Mouse (Mus musculus): ENCODE results near the gene Ptp4a2.
"Not testable (repeated sequence)": the region's sequence is repeated elsewhere in the genome, so short reads cannot be mapped to it uniquely, and the experiment has no call there.

The Ptp4a2 gene

GRCm38 (mm10) chr4:129810798-129811604 is at the start of gene Ptp4a2:
Ptp4a2 (plus strand) TSS chr4:129811219.
- DNase-seq: peak; percentile 88

DNA sequence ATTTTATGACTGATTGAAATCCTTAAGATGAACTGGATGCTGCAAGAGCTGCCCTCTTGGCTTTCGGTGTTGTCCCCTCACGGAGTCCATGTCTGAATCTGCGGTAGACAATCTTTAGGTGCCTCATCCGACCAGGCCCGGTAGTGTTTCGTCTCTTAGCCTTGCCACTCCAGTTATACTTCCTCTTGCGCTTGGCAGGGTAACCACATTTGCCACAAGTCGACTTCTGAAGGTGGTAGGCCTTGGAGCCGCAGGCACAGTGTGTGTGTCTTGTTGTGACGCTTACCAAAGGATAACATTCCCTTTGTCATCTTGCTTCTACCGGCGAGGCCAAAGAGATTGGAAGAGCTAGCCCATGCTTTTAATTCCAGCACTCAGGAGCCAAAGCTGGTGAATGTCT is 49.4 kb upstream of the Ptp4a2 start:
- DNase-seq: peak; percentile 20

DNA sequence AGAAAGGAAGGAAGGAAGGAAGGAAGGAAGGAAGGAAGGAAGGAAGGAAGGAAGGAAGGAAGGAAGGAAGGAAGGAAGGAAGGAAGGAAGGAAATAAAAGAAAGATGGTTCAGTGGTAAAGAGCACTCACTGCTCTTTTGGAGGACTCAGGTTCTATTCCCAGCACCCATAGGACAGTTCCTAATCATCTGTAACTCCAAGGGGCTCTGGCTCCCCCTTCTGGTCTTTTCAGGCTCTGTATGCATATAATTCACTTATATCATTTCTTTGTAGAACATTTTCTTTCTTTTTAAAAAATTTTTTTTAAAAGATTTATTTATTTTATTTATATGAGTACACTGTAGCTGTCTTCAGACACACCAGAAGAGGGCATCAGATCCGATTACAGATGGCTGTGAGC is 48.5 kb upstream of the Ptp4a2 start:
- peak; percentile 31 for DNase-seq

DNA sequence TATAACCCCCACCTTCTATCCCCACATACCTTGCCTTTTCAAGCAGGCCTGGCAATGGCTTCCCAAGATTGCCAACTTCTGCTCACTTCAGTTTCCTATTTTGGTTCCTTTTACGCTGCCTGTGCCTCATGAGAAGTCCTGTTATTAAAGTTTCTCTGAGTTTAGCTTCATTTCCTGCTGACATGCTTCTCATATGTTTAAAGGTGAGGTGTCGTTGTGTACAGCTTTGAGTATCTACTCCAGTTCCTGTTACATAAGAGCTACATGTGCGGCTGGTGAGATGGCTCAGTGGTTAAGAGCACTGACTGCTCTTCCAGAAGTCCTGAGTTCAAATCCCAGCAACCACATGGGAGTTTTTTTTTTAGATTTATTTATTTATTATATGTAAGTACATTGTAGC is 45.7 kb upstream of the Ptp4a2 start:
- no peak for DNase-seq

GRCm38 (mm10) chr4:129767782-129768181 is 43.2 kb upstream of the Ptp4a2 start:
- DNase-seq: no peak

- not testable (repeated sequence) for DNase-seq
These were observed 42.3 kb upstream of the Ptp4a2 start for GRCm38 (mm10) chr4:129768742-129769141.

DNA sequence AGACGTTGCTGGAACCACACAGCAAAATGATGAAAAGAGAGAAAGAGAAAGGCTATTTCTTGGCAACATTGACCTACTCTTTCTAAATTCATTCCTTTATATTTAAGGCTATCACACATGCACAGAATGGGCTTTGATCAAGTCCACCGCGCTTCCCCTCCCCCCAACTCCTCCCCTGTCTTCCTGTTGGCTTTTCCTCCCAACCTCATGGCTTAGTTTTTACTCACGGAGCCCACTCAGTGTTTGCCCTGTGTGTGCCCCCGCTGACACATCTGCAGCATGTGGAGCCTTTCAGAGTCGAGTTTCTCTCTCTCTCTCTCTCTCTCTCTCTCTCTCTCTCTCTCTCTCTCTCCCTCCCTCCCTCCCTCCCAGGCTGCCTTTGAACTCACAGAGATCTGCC is 40.4 kb upstream of the Ptp4a2 start:
- DNase-seq: no peak

- no peak for DNase-seq
These were observed 39.7 kb upstream of the Ptp4a2 start for GRCm38 (mm10) chr4:129771314-129771671.

DNA sequence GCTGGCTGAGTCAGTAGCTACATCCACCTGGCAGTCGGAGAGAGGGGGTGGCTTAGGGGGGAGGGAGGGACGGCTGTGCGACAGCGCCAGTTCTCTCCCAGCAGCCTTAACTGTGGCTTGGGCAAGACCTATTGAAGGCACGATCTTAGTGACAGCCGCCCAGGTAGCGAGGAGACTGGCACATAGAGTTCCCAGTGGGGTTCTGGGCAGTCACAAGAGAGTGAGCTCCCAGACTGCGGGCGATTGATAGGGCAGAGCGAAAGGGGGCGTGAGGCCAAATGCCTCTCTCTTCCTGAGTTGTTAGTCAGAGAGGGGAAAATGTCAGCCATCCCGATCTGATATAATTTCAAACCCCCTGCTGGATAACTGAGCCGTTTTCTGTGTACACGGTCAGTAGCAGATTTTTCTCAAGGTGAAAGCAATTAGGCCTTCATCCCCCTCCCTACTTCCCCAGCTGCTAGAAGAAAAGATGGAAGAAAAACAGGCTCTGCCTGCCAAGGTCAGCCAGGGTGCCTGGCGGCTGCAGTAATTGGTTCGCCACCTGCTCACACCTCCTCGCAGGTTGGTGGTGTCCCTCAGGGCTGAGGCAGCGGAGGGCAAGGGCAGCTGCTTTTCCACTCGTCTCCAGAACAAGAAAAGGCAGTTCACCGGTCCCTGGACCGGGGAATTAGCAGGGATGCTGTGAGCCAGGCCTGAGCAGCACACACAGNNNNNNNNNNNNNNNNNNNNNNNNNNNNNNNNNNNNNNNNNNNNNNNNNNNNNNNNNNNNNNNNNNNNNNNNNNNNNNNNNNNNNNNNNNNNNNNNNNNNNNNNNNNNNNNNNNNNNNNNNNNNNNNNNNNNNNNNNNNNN is 39.1 kb upstream of the Ptp4a2 start:
- no peak for DNase-seq

- DNase-seq: peak; percentile 53
These were observed 28.9 kb upstream of the Ptp4a2 start for GRCm38 (mm10) chr4:129781881-129782675.

- peak; percentile 44 for DNase-seq
These were observed 28.1 kb upstream of the Ptp4a2 start for GRCm38 (mm10) chr4:129782857-129783331.

DNA sequence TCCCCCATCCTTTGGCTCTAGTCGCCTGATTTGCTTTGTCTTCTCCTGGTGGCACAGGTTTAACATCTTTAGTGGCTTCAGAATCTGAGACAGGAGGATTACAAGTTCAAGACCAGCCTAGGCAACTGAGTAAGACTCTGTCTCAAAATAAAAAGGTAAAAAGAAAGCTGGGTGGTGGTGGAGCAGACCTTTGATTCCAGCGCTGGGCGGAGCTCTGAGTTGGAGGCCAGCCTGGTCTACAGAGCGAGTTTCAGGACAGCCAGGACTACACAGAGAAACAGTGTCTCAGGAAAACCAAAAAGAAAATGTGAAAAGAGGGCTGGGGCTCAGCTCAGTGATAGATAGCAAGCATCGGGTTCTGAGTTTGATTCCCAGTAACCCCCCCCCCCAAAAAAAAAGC is 27.5 kb upstream of the Ptp4a2 start:
- DNase-seq: no peak

DNA sequence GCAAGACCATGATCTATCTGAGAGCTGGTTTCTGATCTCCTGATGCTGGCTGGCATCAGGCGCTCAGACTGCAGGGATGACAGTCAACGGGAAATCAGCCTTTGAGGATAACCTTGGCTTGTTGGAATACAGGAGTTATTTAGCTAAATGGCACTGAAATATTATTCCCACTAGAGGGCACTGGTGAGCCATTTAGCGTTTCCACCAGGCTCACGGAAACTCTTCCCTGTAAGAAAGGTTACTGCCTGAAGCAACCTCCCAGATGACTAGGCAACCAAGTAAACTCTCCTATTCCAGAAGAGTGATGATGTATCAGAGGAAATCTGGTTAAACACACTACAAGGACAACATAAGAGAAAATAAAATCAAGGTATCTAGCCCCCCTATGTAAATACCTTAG is 25.8 kb upstream of the Ptp4a2 start:
- peak; percentile 94 for DNase-seq

DNA sequence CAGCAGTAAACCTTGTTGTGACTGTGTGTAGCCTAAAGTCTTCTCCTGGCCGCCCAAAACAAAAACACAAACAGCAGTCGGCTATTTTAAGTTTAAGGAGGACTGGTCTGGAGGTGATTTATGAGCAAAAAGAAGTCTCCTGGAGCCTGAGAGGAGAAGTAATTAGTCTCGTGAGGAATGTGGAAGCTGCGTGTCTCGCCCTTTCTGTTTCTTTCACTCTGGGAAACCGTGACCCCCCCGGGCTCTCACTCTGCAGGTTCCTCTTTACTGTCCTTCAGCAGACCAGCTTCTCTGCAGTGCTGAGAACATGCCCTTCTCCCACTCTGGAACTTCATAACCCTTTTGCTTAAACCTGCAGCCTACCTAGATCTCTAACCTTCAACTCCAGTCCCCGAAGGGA is 22.3 kb upstream of the Ptp4a2 start:
- DNase-seq: peak; percentile 65

DNA sequence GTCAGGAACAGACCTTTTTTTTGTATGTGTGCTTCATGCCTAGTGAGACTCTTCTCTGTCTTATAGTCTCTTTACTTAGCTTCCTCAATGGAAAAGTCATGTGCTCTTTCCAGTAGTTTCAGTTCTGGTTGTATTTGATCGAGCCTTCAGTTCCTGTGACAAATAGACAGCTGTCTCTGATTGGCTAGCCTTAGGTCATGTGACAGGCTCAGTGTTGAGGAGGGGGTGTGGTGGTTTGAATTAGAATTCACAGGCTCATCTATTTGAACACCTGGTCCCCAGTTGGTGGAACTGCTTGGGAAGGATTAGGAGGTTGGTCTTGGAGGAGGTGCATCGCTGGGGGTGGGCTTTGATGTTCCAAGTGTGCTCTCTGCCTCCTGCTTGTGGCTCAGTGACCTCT is 21.4 kb upstream of the Ptp4a2 start:
- DNase-seq: no peak

- DNase-seq: no peak
These were observed 20.5 kb upstream of the Ptp4a2 start for GRCm38 (mm10) chr4:129790475-129790874.

- no peak for DNase-seq
These were observed 19.6 kb upstream of the Ptp4a2 start for GRCm38 (mm10) chr4:129791399-129791798.

DNA sequence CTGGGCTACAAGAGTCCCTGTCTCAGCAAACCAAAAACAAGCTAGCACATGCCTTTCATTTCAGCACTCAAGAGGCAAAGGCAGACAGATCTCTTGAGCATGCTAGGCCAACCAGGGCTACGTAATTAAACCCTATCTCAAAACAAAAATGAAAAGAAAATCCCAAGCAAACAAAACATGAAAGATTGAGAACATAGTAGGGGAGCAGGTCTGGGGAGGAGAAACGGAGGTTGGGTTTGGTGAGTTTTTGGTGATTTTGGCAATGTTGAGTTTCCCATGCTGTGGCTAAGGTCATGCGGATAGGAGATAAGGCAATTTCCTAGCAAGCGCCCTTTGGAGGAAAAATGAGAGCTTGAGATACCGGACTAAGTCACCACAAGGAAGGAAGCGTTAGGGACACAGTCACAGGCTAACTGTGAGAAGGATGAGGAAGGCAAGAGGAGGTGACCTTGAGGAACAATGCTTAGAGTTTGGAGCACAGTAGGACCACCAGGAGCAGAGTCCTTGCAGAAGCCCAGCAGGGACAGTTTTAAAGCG is 18.3 kb upstream of the Ptp4a2 start:
- no peak for DNase-seq

- peak; percentile 61 for DNase-seq
These were observed 17.2 kb upstream of the Ptp4a2 start for GRCm38 (mm10) chr4:129793713-129794329.

- DNase-seq: peak; percentile 94
These were observed 15.7 kb upstream of the Ptp4a2 start for GRCm38 (mm10) chr4:129795151-129795860.

- no peak for DNase-seq
These were observed 15.2 kb upstream of the Ptp4a2 start for GRCm38 (mm10) chr4:129795861-129796260.

DNA sequence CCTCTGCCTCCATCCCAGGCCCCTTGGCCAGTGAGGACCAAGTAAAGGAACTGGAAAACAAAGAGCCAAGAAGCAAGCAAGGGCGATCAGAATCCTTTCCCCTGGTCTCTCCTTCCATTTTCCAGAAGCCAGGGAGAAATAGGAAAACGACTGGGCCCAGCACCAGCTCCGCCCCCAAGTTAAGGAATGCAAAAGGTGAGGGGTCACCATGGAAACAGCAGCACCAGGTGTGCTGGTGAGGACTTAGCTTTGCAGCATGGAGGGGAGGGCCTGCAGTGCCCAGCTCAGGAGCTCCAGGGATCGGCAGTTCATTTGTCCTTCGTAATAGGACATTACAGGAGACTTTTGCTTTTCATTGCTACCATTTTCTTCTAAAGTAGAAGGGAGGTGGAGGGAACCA is 13.0 kb upstream of the Ptp4a2 start:
- DNase-seq: no peak

Data from lung, postnatal 36 days (tissue).